Mouse (Mus musculus) mesoderm, embryonic 11.5 days (tissue): ENCODE measurements around the gene Slc38a6.

Experiments
- DNase-seq: peaks from one replicate; pipeline ENCODE4 v3.0.0-alpha.2; 2012; ENCODE audit warnings: low read depth, low spot score

The Slc38a6 gene

DNA sequence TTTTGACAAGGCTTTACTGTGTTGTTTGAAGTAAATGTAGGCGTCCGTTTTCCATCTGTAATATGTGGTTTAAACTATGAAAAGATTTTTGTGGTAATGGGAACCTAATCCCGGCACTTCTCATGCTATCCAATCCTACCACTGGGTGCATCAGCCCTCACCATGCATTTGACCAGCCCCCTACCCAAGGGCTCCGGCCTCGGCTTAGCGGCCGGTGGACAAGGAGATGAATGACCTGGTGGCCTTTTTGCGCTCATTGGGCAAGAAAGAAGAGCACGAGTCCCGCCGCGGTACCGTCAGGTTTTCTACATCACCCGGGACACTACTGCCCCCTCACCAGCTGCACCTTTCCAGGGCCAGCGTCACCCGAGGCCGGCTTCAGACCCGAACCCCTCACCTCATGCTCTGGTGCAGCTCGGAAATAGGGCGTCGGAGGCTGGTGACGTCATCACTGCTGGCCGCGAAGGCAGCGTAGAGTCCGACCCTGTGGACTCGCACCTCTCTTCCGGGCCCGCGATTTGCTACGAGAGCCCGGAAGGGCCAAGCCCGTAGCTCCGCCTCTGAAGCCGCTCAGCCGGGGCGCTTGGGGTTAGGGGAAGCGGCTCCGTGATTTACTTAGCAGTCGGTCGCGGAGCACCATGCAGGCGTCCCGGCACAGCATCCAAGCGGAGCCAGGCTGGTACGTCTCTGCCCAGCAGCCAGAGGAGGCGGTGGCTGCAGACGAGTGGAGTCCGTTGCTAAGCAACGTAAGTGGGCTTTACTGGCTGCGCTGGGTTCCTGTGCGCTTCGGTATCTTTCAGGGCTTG is at the start of gene Slc38a6, which contains the start of gene Trmt5:
Gene Slc38a6, plus strand, starts transcription at position 493 of the 806 bp plus-strand sequence.
Gene Trmt5, minus strand, starts transcription at position 424 of the 806 bp plus-strand sequence.
- DNase-seq, result peak; percentile 96

DNA sequence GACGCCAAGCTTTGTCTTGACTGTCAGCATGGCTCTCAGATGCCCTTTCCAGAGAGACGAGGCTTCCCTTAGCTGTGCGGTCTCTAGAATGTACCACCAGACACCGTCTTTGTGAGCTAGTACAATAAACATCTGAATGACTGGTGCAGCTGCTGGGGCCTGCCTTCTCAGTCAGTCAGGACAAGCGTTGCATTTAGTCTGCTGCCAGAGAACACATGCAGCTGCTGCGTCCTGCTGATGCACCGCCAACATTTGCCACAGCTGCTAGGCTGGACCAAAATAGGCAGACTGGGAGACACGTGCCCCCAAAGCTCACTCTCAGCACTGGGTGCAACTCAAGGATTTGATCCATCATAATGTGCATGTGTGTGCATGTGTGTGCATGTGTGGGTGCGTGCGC is 44.6 kb upstream of the Slc38a6 start:
- peak; percentile 61 for DNase-seq

DNA sequence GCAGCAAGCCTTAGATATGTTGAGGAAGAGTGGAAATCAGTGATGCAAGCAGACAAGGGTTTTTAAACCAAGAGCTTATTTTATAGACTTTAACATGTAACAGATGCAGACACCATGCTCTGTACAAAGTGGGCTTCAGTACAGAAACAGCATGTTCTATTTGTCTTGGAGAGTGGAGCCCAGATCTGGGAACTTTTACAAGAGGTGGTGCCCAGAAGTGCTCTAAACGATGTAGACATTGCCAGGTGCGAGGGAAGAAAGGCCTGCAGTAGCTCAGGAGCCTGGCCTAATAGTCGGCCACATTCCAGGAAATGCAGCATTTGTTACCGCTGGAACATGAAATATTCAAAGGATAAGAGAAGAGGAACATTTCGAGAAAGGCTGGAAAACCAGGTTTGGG is 40.9 kb upstream of the Slc38a6 start:
- DNase-seq, result no peak

DNA sequence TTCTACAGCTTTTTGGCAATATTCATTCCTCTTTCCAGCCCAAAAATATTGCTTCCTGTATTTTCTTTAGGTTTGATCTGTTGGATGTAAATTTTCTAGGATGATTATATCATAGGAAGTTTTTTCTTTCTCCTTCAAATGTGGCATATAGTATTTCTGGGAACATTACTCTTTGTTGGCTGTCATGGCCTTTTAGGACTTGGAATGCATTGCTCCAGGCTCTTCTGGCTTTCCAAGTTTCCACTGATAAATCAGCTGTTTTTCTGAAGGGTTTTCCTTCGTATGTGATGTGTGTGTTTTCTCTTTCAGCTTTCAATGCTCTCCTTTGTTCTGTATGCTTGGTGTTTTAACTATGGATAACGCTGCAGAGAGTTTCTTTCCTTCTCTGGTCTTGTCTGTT is 31.6 kb upstream of the Slc38a6 start:
- peak; percentile 32 for DNase-seq

DNA sequence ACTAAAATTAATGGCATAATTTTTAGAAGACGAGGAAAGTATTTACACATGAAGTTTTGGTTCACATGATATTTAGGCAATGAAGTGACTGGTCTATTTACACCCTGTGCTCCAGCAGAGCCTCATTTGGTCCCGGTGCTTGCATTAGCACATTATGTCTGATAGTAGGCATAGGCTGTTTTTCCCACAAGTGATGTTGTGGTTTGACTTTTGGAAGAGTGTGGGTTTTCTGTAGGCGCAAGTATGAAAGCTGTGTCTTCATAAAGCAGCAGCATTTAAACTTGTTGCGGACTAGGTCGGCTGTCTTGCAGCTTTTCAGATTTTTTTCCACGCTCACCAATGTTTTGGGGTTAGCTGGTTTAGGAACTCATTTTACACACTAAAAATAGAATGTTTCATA is 27.3 kb upstream of the Slc38a6 start:
- no peak for DNase-seq

DNA sequence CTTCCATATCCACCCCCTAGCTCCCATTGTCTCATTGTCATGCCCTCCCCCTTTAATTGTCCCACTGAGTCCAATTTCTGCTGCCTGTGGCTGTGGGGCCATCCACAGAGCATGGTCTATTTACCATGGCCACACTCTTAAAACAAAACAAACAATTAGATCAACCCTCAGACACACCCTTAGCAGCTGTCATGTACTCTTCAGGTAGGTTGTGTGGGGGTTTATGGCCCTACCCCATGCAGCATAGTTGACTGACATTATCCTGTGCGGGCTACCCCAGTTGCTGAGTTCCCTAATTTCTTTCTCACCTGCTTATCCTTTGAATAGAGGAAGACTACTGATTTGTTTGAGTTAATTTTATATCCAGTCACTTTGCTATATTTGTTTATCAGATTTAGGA is 26.2 kb upstream of the Slc38a6 start:
- DNase-seq, result no peak

DNA sequence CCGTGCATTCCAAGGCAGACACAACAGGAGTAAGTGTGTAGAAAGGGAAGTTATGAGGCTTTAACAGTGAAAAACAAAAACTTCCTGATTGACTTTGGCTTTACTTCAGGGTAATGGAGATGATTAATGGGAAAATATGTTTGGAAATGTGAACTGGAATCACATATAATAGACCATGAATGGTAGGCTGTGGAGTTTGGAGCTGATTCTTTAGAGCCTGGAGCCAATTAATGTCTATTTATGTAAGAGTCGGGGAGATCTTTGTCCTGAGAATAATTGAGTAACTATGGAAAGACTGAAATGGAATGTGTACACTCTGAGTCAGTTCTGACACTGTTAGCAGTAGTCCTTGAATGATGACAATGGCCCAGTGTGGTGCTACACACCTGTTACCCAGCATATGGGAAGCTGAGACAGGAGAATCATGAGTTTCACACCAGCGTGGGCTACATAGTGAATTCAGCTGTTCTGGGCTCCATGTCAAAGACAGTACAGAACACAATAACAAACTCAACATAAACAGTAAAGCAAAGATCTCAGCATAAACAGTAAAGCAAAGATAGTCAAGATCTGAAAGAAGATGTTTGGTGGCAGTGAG is 21.1 kb upstream of the Slc38a6 start:
- DNase-seq, result no peak

DNA sequence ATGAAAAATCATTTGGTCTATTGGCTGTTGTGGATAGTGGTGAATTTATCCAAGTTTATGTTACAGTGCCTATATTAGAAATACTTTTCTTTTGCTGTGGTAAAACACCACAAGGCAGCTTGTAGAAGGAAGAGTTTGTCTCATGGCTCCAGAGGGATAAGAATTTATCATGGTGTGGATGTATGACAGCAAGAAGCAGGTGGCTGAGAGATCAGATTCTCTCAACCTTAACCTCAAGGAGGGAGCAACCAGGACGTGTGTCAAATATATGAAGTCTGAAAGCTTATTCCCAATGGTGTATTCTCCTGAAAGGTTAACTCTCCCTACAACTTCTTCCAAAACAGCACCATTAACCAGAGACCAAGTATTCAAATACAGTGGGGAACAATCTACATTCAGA is 20.0 kb upstream of the Slc38a6 start:
- no peak for DNase-seq

DNA sequence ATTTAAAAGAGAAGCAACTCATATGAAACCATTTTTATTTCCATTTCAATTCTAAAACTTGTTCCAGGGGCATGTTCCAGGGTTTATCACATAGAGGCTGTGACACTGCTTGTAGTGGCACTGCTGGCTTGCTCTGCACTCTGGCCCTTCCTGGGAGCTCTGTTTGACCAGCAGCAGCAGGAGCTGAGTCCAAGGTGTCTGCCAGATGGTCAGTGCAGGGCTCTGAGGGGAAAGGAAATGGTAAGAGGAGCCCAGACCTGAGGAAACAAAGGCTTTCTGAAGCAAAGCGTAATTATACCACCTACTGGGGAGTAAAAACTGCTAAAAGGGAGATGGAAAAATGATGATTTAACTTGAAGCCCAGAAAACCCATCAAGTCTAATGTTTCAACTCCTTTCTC is 18.1 kb upstream of the Slc38a6 start:
- peak; percentile 29 for DNase-seq

DNA sequence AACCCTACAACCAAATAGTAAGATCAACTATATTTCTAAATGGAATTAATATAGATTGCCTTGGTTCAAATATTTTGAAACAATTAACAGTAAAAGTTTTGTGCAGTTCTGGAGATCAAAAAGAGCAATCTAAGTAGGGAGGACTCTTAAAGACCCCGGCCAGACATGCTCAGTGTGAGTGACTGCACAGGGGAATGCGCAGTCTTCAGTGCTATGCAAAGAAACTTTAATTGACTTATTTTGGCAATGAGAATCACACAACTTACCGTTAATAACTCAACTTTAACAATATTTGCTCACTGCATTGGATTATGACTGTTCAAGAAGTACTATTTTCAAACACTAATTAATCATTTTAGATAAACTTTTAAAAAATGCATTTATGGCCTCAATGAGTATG is 17.0 kb upstream of the Slc38a6 start:
- no peak for DNase-seq

DNA sequence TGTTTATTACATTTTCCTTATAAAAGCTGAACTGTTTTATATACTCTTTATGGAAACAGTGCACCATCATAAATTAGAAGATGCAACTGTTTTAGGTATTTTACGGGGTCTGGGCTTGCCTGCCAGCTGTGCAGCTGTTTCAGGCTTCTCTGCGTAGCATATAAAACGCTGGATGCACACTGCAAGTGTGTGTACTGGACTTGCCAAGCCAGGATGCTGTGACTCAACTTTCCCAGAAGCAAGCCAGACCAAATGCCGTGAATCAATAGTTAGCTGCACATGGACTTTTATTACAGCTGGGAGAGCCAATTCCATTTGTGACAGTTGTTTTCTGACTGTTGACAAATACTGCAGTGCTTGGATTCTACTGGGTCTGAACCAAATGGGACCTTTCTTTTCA is 16.6 kb upstream of the Slc38a6 start:
- DNase-seq, result no peak

DNA sequence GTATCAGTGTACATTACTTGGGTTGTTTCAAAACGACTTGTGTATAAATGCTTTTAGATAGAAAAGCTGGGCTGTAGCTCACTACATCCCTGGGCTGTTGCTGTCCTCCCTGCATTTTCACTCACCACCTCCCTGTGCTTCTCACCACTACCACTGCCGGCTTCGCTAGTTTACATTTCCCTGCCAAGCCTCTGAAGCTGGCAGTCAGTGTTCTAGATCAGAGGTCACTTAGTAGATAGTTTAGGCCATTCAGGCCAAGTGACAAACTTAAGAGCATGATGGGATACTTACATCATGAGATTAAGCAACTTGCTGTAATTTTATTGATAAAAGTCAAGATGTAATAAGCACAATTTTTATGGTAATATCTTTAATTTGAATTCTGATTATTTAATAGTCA is 11.7 kb upstream of the Slc38a6 start:
- no peak for DNase-seq

DNA sequence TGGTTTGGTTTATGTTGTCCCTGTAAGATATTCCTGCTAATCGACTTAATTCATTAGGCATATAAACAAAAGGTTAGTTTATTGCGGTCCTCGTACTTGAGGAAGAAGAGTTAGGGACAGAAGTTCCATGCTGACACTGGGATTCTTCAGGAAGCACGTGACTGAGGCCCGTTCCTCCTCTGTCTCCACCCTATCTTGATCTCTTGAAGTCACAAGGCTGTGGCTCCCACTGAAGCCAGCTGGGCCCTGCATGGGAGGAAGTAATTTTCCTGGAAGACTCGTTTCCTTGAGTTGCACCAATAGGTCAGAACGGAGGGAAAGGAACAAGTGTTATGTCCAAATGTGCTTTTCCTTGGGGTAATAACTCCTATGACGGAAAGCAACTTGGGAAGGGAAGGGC is 1.0 kb downstream of the Slc38a6 start:
- no peak for DNase-seq

DNA sequence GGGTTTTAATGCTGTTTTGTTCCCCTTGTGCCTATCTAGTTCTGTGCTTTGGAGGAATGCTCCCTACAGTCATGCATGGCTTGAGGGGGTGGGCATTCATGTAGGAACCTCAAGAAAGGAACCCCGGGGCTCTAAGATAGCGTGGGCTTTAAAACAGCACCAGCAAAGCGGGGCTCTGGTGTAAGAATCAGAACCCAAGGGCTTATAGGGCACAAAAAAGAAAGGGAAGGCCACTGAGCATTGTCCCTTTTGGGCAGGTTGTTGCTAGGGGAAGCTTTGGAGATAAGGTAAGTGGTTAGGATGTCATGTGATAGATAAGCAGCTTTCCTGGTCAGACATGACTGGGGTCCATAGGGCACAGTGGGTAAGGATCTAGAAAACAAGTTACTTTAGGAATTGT is 2.0 kb downstream of the Slc38a6 start:
- no peak for DNase-seq

DNA sequence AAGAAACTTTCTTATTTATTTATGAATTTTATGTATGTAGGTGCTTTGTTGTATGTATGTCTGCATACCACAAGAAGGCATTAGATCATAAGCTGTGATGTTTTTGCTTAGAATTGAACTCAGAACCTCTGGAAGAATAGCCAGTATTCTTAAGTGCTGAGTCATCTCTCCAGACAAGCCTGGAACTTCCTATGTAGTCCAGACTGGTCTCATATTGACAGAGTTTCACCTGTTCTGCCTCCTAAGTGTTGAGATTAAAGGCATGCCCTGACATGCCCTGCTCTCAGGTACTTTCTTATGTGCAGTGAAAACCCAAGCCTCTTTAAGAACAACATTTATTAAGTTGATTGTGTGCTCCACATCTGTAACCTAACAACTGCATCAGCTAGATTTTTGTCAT is 8.3 kb downstream of the Slc38a6 start:
- no peak for DNase-seq

DNA sequence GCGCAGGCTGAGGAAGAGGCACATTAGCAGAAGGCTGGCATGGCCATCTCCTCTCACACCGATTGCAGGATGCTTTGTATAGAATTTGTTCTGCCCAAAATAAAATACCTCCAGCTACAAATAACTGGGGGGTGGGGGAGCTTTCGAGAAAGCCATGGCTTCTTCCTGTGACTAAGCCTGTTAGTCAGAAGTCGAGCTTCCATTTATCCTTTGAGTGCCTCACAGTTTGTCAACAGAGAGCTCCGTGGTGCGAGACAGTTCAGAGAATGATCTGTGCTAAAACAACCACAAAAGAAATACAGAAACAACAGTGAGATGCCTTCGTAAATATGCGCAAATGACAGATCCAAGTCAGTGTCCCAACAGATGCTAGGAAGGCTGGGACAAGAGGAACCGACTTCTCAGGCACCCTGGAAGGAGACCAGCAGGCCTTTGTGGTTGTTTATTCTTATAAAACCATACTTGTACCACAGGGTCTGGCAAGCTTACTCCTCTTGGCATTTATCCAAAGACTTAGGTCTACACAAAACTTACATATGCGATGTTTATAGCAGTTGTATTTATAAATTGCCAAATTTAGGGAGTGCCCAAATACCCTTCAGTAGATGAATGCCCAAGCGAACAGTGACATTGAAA is 9.0 kb downstream of the Slc38a6 start:
- DNase-seq, result no peak

DNA sequence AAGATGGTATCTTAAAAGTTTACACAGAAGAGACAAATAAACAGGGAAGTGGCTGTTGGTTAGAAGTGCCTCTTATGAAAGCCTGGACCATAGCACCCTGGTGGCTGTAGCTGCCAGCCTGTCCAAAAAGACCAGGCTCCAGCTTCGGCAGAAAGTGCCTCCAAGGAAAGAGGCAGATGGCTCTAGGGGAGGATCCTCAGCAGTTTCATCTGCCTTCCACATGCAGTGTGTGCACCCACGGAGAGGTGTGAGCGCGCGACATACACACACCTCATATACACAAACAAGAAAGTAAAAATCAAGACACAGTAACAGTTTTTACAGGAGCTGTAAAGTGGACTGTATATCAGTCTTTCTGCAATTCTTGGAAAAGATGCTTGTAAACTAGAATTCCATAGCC is 12.0 kb downstream of the Slc38a6 start:
- DNase-seq, result no peak

DNA sequence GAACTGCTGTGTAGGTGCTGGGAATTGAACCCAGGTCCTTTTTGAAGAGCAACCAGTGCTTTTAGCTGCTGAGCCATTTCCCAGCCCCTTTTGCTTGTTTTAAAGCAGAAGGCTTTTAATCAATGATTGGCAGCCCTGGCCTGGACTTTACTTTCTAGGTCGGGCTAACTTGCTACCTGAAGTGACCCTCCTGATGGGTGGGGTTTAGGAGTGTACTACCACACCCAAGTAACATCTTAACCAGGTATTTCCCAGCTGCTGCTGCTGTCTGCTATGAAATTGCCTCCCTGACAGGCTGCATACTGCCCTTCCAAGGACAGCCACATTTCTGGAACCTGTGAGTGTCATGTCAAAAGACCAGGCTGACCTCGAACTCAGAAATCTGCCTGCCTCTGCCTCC is 14.0 kb downstream of the Slc38a6 start:
- no peak for DNase-seq

DNA sequence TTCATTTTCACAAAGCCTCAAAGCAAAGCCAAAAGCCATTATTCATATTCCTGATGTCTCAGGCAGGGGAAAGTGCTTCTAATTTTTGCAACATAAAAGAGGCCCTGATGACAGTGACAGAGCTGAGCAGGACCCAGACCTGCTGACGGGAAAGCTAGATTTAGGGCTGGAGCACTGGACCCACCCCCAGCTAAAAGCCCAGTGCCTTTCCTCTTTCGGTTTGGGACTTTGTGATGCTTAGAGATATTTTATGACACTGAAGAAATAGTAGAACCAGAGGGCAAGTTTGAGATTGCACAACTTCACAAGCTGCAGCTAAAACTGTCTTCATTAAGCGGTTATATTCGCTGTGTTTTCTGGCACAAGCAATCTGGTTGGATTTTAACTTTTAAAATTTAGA is 18.1 kb downstream of the Slc38a6 start:
- DNase-seq, result no peak

DNA sequence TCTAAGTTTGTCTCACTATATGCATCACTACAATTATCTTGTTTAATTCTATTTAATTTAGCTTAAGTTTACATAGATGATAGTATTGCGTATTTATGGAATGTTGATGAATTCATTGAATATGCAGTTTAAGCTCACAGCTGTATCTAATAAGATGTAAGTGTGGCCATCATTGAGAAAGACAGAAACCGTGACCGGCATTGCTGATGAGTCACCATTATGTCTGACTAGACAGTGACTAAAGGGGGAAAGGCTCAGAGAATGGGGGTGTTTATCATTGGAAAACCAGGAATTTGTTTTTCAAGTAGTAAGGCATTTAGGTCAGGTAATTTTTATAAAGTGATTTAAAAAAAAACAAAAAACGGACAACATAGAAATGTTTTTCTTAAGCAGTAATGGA is 21.2 kb downstream of the Slc38a6 start:
- no peak for DNase-seq

DNA sequence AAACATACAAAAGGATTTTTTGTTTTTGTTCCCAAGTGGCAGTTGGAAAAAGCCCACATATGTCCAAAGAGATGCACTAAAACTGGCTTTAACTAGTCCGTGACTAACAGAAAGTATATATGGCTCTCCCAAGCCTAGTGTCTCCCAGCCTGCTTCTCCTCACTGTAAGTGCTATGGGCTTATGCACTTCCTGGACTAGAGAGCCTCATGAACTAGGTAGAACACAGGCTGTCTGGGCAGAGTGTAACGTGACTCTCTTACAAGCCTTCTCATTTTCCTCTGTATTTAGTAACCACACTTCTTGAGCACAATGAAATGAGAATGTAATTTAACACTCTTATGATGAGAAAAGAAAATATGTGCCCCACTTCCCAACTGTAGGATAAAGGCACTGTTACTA is 22.1 kb downstream of the Slc38a6 start:
- no peak for DNase-seq

DNA sequence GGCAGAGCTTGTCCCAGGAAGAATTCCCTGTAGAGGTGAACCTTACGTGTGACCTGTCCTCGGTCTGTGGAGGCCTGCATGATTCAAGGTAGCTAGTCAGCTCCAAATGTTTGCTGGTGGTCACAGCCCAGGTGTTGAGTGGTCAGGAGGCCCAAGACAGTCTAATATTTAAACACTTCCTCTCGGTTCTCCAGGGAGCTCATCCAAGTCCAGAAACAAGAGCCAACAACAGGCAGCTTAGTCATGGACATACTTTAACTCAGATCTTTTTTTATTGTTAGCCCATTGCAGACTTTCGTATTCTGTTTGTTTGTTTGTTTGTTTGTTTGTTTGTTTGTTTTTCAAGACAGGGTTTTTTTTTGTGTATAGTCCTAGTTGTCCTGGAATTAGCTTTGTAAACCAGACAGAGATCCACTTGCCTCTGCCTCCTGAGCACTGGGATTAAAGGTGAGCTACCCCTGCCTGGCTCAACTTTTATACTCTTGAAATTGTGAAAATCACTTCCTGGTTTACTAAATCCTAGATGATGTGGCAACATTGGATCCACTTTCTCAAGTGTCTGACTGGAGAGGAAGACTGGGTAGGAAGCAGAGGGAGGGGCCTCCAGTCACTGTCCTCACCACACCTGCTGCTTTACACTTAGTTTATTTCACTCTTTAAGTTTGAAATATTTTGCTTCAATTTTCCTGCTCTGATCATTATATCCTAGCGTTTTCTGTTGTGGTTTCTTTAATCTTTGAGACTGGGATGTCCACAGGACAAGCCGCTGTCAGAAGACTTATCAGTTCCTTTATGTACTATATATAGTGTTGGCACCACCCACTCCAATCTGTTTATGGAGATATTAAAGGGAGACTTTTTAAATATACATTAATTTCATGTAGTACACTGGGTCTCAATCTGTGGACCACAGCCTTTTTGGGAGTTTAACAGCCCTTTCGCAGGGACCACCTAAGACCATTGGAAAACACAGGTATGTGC is 31.4 kb downstream of the Slc38a6 start:
- DNase-seq, result no peak
